Mouse (Mus musculus): ENCODE data around the gene Tcp10b.
"Not testable (repeated sequence)": the region's sequence is repeated elsewhere in the genome, so short reads cannot be mapped to it uniquely, and the experiment has no call there.

The Tcp10b gene

DNA sequence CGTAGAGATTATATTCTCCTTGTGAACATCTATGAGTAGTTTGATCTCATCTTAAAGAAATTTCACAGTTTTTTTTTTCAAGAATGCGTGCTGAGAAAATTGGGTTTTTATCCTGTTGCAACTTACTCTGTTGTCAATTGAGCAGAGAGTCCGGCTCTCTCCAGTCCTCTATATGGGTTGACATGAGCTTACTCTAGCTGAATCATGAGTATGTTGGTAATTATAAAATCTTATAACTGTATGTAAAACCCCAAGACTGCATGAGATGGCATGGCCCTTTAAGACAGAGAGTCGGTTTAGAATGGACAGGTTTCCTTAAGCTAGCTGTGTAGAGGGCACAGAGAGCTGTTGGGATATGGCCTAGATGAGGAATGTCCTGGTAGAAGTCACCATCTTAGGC lies at the start of gene Tcp10b:
Tcp10b (plus strand) TSS at position 301 of the 400 bp plus-strand sequence.
- not testable (repeated sequence) for DNase-seq

DNA sequence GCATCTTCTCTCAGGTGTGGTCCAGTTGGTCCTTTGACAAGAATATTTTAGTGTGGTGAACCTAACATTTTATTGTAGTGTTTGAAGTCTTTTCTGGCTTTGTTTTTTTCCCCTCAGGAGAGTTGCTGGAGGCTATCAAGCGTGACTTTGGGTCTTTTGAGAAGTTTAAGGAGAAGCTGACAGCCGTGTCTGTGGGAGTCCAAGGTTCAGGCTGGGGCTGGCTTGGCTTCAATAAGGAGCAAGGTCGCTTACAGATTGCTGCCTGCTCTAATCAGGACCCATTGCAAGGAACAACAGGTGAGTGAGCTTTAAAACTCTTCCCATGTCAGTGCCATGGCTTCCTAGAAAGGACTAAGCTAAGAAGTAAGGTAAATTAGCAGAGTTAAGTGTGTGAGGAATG lies 47.6 kb upstream of the Tcp10b start:
- DNase-seq = no peak

DNA sequence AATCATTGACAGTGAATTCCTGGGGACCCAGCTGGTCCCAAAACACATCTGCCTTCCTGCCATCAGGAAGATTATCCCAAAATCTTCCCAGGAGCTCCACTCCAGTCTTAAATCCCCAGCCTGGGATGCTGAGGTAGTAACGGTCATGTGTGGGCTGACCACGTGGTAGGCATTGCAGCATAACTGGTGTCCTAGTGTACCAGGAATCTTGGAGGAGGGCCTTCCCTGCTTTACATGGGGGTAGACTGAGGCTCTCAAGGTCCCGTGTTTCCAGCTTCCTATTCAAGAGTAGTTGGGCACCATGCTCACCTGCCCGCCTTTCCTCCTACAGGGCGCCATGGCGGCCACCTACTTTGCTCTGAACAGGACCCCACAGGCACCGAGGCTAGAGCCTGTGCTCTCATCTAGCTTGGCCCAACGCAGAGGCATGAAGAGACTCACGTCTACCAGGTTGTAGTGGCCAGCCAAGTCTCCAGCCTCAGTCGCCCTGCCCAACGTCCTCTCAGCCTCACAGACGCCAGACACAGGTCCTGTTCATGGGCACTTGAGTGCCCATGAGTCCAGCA lies 24.2 kb upstream of the Tcp10b start:
- DNase-seq = not testable (repeated sequence)

DNA sequence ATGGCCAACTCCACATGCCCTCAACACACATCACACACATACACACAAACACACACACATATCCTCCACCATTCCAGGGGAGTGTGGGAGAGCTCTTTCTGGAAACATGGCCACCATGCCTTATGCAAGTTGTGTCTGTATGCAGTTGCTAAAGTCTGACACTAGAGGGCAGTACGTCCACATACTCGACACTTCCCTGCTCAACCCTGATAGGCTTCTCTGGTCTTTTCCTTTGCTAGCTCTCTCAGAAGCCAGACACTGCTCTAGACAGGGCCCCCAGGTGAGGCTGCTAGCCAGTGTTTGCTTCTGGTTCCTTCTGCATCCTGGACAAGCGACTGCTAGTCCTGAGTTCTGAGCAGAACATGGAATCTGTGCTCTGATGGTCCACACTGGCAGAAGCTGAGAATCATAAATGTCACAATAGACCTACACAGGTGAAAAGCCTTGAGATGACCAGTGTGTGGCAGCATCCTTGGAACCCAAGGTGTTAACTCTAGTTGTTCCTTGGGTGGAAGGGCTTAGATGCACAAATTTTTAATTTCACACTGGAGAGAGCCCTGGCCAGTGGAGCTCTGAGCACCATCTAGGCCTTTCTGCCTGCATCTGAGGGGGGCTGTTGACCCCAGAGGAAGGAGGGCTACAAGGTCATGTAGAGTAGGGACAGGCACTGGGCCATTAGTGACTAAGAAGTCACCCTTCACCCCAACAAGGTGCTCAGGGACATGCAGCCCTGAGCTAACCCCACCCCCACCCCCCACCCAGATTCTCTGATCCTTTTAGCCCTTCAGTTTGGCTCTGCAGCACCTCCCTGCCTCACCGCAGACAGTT lies 16.8 kb upstream of the Tcp10b start:
- DNase-seq = peak; percentile 27

DNA sequence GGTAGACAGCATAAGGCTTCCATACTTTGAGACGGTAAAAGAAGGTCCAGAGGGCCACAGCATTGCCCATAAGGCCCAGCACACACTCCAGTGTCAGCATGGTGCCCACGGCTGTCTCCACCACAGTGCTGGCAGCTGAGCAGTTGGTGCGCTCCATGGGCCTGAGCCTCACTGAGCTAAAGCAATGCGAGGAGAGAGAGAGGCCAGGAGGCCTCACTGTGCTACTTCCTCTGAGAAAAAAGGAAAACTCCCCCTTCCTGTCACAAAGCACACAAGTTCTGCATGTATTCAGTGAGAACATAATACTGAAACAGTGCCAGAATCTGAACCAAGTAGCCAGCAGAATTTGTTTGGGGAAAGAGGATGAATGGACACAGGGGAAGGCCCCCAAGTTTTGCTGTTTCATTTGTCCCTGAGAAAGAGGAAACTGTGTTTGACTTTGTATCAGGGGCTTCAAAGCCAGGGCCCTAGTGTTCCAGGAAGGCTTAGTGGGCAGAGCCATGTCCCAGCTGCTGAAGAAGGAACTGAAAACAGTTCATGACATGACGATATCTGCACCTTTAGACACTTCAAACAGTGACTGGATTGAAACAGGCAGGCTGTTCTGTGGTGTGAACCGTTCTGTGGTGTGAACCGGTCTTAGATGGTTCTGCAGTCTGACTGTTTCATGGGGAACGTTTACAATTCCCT lies 8.6 kb upstream of the Tcp10b start, which contains the start of gene Gpr31b:
Gpr31b (minus strand) TSS at position 173 of the 690 bp plus-strand sequence.
- DNase-seq = not testable (repeated sequence)

DNA sequence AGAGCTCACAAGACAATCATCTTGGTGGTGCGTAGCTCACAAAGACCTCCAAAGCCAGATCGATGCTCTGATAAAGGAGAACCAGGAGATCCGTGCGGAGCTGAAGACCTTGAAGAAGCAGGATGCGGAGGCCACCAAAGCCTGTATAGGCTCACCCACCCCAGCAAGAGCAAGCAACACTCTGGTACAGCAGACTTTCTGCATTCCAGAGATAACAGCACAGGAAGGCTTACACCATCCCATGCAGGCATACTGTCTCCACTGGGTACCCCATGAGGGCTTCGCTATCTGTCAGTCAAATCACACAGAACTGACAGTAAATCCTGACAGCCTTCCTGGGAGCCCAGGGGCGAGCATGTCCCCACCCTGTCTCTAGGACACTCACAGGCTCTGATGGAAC lies 2.0 kb downstream of the Tcp10b start:
- not testable (repeated sequence) for DNase-seq

DNA sequence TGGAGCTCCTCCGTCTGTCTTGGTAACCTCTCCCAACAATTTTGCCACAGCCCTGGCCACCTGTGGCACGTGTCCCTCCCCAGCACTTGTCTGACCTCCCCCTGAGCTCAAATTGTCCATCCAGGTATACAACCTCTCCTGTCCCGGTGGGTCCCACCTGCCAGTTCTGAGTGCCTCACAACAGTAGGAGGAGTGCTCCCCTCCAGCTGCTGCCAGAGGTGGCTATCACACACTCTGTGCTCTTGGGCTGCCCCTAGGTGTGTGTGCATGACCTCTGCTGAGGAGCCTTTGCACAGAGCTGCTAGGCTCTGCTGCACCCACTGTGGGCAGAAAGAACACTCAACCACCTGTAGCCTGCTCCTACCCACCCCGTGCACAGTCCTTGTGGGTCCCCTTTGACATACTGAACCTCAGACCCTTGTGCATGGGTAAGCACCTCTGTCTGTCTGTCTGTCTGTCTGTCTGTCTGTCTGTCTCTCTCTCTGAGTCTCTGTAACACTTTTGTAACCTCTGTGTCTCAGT lies 7.0 kb downstream of the Tcp10b start:
- not testable (repeated sequence) for DNase-seq

DNA sequence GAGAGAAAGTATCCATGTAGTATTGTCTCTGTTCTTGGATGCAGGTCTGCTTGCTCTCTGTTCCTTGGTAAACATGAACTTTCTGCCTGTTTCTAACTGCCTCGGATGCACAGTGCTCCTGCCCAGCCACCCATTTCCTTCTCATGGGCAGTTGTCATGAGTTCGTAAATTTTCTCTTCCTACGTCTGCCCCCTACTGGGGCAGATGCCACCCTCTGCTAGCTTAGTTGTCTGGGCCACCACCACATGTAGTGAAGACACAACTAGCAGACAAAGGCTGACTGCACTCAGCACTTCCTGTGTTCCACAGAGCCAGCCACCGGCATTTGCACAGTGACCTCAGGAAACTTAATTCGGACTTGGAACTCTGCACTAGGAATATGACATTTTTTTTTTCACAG lies 8.3 kb downstream of the Tcp10b start:
- DNase-seq = not testable (repeated sequence)

DNA sequence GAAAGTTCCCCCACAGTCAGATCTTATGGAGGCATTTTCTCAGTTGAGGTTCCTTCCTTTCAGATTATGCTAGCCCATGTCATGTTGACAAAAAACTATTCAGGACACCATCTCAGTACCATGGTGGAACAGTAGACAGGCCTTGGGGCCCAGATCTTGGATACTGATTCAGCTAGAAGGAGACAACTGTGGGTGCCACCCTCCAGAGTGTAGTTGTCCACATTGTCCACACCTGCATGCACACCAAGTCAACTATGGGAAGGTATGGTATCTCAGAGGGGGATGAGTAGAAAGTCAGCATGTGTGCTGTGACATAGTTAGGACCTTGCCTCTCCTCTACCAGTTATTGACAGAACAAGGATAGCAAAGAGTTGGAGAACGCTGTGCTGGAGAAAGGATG lies 30.6 kb downstream of the Tcp10b start:
- not testable (repeated sequence) for DNase-seq

DNA sequence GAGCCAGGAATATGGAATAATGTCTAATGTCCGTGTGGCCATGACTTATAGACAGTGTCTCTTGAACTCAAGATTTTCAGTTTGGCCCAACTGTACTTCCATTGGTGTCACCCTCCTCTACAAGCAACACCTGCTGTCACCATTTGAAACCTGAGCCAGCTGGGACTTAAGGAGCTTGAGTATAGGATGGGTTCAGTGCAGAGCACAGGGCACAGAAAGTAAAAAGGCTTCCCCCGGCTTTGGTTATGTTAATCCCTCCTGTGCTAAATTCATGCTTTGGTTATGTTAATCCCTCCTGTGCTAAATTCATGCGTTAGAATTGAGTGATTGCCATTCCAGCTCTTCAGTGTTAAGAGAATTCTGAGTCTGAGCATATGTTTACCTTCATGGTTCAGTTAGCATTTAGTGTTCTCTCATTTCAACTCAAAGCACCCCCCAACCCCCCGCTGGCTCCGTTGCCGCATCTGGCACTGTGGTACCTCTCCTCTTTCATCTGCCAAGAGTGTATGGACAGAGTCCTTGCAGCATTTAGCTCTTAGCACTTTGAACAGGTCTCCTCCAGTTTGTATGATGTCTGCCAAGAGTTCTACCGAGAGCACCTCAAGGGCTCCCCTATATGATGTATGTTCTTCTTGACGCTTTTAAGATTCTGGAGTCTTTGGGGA lies 31.3 kb downstream of the Tcp10b start:
- not testable (repeated sequence) for DNase-seq

DNA sequence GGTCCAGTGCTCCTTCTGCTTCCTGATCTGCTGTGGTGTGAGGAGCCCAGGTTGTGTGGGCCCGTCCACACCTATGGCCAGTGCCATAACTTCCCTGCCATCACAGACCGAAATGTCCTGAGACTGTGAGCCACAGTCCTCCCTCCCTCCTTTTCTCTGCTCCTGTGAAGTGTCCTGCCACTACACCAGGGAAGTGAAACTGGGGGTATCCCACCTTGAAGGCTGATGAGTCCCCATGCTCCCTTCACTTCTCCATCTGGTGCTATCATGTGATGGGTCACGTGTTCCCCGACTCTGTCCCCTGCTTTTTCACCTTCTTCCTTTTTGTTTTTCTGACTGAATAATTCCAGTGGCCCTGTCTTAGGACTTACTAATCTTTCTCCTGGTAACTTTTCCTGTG lies 32.1 kb downstream of the Tcp10b start:
- not testable (repeated sequence) for DNase-seq

DNA sequence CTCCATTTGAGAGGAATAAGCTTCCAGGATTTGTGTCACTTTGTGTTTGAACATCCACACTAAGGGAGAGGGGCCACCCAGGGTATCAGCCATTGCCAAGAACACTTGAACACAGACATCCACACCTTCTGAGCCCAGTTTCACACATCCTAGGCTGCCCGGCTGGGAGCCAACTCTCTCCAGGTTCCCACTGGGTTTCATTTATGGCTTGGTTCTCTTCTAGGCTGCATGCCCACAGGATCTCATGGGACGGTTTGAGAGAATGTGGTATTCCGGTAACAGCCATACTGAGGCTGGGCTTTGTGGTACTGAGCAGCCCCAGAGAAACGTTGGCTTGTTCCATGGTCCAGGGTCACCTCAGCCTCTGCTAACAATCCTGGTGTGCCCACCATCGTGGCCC lies 45.7 kb downstream of the Tcp10b start:
- DNase-seq = peak; percentile 57

DNA sequence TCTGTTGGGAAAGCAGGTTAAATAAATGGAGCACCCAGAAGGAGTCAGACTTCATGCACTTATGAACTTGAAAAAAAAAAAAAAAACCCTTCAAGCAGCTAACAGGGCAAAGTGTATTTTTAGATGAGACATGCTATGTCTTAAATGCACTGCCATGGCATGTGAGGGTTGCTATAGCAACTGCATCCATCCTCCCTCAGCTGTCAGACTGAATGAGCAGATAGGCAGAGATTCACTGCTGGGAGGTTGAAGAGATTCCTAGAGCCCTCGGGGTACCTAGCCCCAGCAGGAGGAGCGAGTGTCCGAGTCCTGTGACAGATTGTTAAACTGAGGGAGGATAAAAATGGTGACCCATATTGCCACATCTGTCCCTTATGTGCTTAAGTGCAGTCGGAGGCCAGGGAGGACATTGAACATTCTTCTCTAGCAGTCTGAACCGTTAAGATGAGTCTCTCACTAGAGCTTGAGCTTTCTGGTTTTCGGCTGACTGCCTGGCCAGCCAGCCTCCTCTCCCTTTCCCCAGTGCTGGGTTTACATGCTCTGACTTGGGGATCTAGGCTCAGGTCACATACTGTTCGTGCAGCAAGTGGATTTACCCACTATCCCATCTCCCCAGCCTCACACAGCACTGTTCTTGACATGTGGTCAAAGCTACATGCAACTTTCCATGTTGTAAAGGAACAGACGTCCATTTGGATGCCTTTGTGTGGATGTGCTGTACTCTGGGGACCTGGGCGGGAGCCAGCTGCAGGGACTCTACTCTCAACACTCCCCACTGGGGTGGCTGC lies 51.8 kb downstream of the Tcp10b start:
- peak; percentile 15 for DNase-seq

DNA sequence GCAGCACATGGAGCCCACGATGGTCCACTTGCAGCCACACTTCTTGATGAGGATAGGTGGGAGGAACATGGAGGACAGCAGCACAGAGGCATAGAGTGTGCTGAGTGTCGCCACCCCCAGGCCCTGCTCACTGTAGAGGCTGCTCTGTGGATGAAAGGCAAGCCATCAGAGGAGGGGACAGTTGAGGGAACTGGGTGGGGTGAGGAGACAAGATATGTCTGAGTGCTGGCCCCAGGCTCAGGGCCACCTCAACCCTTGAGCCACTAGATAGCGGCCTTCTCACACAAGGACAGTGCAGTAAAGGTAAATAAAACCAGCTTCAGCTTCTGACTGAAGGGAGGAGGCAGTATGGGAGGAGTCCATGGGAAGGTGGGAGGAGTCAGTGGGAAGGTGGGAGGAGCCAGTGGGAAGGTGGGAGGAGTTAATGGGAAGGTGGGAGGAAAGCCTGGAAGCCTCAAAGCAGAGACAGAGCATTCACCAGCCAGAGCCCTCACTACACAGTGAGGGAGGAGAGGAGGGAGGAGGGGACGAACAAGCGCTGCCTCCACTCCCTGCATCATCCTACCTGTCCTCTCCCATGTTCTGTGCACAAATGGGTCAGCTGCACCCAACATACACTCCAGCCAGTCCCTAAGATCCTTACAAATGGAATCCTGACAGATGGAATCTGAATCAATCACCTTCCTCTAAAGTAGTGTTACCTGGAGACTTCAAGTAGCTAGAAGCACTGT lies 62.6 kb downstream of the Tcp10b start:
- not testable (repeated sequence) for DNase-seq

DNA sequence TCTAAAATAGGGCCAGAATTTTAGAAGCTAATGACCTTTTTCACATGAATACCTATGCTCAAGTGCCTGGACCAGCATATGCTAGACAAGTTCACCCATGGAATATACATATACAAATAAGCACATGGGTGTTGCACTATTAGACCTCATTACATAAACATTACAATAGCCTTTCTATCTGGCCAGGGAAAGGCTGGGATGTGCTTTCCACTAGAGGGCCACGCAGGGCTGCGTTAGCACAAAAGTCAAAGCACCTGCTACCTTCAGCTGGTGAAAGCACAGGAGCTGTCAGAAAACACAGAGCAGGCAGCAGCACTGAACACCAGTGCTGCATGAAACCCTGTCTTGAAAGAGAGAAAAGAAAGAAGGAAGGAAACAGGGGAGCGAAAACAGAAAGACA lies 63.3 kb downstream of the Tcp10b start:
- DNase-seq = not testable (repeated sequence)

DNA sequence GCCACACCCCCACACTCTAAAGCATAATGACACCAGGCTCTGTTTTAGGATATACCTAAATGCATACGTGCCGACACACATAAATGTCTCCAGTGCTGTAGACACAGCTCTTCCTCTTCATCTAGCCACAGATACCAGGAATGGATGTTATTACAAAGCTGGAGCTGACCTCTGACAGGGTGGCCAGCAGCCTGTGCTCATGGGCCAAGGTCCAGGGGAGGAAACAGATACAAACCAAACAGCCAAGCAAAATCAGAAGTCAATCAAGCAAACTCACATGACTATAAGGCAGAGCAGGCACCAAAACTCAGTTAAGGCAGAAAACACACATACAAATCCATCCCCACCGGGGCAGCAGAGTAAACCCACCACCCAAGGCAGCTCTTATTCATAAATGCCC lies 68.4 kb downstream of the Tcp10b start:
- not testable (repeated sequence) for DNase-seq

DNA sequence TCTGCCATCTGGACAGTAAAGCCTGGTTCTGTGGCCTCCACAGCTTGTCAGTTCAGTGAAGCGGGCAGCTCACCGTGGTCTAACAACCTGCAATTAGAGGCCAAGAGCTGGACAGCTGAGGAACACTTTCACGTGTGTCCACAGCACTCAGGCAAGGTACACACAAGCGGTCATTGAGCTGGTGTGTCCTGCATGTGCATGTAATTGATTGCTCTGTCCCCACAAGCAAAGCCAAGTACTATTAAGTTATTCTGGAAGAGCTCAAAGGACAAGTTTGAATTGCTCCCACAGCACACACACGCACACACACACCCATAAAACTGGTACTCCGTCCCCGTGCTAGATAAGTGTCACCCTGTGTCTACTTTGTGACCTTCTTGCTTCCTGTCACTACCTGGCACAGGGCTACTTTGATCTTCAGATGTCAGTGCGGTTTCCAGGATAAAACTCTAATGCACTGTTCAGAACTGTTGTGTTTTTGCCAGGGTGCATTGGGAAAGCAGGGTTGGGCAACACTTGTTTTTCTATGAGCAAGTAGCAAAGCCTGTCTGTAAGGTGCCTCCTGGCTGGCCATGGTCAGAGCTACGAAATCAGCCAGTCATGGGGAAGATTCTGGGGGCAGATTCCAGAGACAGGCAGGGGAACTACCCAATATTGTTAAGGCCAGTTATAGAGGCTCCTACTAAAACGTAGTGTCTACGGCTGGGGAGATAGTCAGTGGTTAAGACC lies 69.0 kb downstream of the Tcp10b start:
- not testable (repeated sequence) for DNase-seq

DNA sequence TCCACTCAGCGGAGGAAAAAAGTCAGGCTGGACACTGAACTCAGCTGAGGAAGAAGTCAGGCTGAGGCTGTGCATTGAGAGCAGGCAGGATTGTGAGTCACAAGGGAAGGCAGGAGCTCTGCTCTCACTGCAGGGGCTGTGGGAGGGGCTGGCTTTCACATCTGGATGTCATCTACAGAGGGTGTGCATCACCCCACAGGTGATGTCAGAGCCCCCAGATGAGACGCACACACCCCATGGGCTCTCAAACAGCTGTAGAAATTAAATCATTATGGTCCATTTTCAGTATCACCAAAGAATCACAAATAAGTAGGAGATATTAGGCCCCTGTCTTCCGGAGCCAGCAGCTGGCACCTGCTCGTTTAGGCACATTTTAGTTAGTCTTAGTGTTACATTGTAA lies 70.8 kb downstream of the Tcp10b start, which contains the start of gene Unc93a:
Unc93a (minus strand) TSS at position 101 of the 400 bp plus-strand sequence.
- DNase-seq = not testable (repeated sequence)
